Mouse (Mus musculus) embryonic facial prominence, embryonic 14.5 days (tissue): ENCODE data around the gene Alox5ap. TPM values are rescaled to one million over a fixed set of nuclear protein-coding genes. Genes with fewer than 3 reads are reported as not detected.

Experiments used
- ATAC-seq: fragments of 200-750 bp; cut with Nextera tagmentation; 2 replicates; pipeline ENCODE4 v1.8.0; 2017; ENCODE audit warnings: low read depth, moderate number of reproducible peaks, moderate TSS enrichment
- DNase-seq: peaks from one replicate; pipeline ENCODE4 v3.0.0-alpha.2; 2015; ENCODE audit warnings: low spot score
- H3K27ac ChIP-seq: fragments of 300-500 bp; sonication (generic); replicated peaks from 2 replicates; pipeline ENCODE4 v1.5.1; 2014; ENCODE audit warnings: low read depth, mild to moderate bottlenecking, low read length, moderate library complexity
- H3K27me3 ChIP-seq: fragments of 300-500 bp; sonication (generic); replicated peaks from 2 replicates; pipeline ENCODE4 v1.6.1; 2014; ENCODE audit warnings: low read length; ENCODE audit not compliant: control insufficient read depth, insufficient read depth
- H3K36me3 ChIP-seq: fragments of 300-500 bp; sonication (generic); 2 replicates; pipeline ENCODE4 v1.6.1; 2014; ENCODE audit warnings: low read length, mixed read lengths; ENCODE audit not compliant: control insufficient read depth, insufficient read depth
- H3K4me1 ChIP-seq: fragments of 300-500 bp; sonication (generic); 2 replicates; pipeline ENCODE4 v1.6.1; 2014; ENCODE audit warnings: antibody characterized with exemption, low read length; ENCODE audit not compliant: control insufficient read depth, insufficient read depth
- H3K4me2 ChIP-seq: fragments of 300-500 bp; sonication (generic); 2 replicates; pipeline ENCODE4 v1.6.1; 2014; ENCODE audit warnings: low read depth, mild to moderate bottlenecking, low read length, moderate library complexity, mixed read lengths
- H3K4me3 ChIP-seq: fragments of 300-500 bp; sonication (generic); 2 replicates; pipeline ENCODE4 v1.5.1; 2014; ENCODE audit warnings: low read depth, mild to moderate bottlenecking, low read length
- H3K9ac ChIP-seq: fragments of 300-500 bp; sonication (generic); 2 replicates; pipeline ENCODE4 v1.6.1; 2014; ENCODE audit warnings: low read depth, mild to moderate bottlenecking, low read length, moderate library complexity, mixed read lengths
- H3K9me3 ChIP-seq: fragments of 300-500 bp; sonication (generic); 2 replicates; pipeline ENCODE4 v1.6.1; 2016; ENCODE audit warnings: low read length; ENCODE audit not compliant: control insufficient read depth
- WGBS: fragments of 180-500 bp; shearing (Covaris S2); extraction: QIAGEN DNeasy Blood & Tissue Kit; methylation state at CpG from one replicate; pipeline ENCODE4 v1.1.7; 2014; 5-methylcytosine and 5-hydroxymethylcytosine counted together
- polyA plus RNA-seq: library from polyadenylated mRNA; unstranded; fragments of >200 nt; fragmentation: Nextera tagmentation; extraction: Ambion mirVana; gene quantifications from 2 replicates; pipeline ENCODE4 v1.2.1, GENCODE M21; 2014

Gene Alox5ap
- polyA plus RNA-seq, 1 experiment from 2014 or later = 17.4 TPM

DNA sequence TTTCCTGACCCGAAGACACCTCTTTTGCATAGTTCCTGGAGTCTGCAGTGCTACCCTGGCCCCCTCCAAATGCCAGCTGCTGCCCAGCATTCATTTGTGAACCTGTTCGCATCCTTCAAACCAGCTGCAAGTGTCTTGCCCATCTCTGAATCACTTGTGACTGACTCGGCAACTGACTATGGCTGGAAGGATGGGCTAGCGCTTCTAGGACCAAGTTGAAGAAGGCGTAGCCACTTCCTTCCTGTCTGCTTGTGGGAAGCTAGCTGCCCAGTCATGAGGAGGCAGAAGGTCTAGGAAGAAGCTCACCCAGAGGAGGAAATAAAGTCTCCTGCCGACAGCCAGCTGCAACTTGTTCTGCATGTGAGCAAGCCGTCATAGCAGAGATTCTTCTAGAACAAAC, 29.6 kb upstream of the Alox5ap start:
- H3K36me3 ChIP-seq = no peaks in the 10 kb centered on the region
- H3K4me2 ChIP-seq = no peak overlapping the region
- H3K4me1 ChIP-seq = 0 out of 2 replicates have a peak, but pooled peaks cover 4% of the 10 kb centered on the region
- 82% methylated on average over 7 of the region's 7 CpGs for WGBS
- DNase-seq = no peak
- H3K9ac ChIP-seq = no peak overlapping the region
- H3K27ac ChIP-seq = no peak overlapping the region
- ATAC-seq = no peak
- H3K4me3 ChIP-seq = no peak overlapping the region
- no peaks in the 10 kb centered on the region for H3K27me3 ChIP-seq
- H3K9me3 ChIP-seq = no peaks in the 10 kb centered on the region

DNA sequence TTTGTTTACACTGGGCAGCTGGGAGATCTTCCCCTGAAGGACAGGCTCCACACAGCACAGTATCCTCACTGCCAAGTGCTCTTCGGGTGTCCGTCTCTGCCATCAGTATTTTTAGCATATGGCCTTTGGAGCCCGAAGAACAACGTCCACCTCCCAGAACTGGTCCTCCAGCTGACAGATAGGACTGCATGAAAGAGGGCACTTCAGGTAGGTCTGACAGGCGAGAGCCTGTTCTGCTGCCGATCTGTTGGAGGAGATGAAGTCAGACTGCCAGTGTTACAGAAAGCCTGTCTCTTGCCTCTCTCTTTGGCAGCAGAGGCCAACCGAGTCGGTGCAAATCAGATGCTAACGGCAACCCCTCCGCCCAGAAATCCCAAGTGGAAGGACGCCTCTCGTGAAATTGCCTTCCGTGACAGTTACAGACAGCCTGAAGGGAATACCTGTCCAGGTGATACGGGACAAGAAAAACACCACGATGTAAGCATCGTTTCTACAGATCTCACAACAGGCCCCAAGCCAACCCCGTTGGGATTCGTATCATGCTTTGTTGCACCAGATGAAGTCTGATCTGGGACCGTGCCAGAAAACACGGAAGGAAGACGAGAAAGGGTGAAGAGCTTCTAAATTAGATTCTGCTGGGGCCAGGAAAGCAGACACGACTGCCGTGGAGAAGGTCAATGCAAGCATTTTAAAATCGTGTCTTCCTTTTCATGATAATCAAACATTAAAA, 27.2 kb upstream of the Alox5ap start:
- DNase-seq = peak; percentile 28
- no peak for ATAC-seq
- H3K27me3 ChIP-seq = no peaks in the 10 kb centered on the region
- no peak overlapping the region for H3K9ac ChIP-seq
- 0 out of 2 replicates have a peak, but pooled peaks cover 4% of the 10 kb centered on the region for H3K4me1 ChIP-seq
- WGBS = 73% methylated on average over 24 of the region's 24 CpGs
- 0 out of 2 replicates have a peak, but pooled peaks cover 2% of the 10 kb centered on the region for H3K9me3 ChIP-seq
- no peak overlapping the region for H3K4me2 ChIP-seq
- H3K4me3 ChIP-seq = no peak overlapping the region
- no peaks in the 10 kb centered on the region for H3K36me3 ChIP-seq
- no peak overlapping the region for H3K27ac ChIP-seq

- no peak overlapping the region for H3K4me3 ChIP-seq
- no peak overlapping the region for H3K4me2 ChIP-seq
- WGBS = 88% methylated on average over 5 of the region's 5 CpGs
- H3K27me3 ChIP-seq = no peaks in the 10 kb centered on the region
- 0 out of 2 replicates have a peak, but pooled peaks cover 7% of the 10 kb centered on the region for H3K9me3 ChIP-seq
- no peak for ATAC-seq
- no peaks in the 10 kb centered on the region for H3K36me3 ChIP-seq
- no peak overlapping the region for H3K9ac ChIP-seq
- no peak for DNase-seq
- H3K4me1 ChIP-seq = peaks cover 5% of the 10 kb centered on the region; the same call in 1 of the 2 replicates
- H3K27ac ChIP-seq = no peak overlapping the region
These were observed 22.1 kb upstream of the Alox5ap start for GRCm38 (mm10) chr5:149242467-149242866.

DNA sequence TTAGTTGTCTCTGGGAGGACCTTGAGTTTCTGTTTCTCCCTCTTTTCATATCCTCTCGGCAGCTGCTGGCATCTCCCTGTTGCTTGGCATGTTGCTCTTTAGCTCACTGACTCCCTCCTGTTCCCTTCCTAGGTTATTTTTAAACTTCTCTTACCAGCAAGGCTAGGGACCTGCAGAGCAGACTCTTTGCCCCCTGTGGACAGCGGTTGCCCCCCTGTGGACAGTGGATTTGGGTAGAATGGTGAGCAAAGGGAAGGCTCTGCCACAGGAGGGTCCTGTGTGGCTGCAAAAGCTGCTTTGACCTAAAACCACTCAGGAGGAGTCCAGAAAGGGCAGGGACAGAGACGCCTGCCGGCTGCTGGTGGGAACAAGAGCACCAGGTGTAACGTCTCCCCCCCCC, 21.5 kb upstream of the Alox5ap start:
- Histone ChIP-seq H3K4me3 (no peak overlapping the region), H3K4me2 (no peak overlapping the region), H3K4me1 (peaks cover 5% of the 10 kb centered on the region; the same call in 1 of the 2 replicates), H3K27me3 (no peaks in the 10 kb centered on the region), H3K9ac (no peak overlapping the region), H3K27ac (no peak overlapping the region), H3K36me3 (no peaks in the 10 kb centered on the region), H3K9me3 (0 out of 2 replicates have a peak, but pooled peaks cover 7% of the 10 kb centered on the region)
- DNase-seq (no peak), ATAC-seq (no peak)
- 54% methylated on average over 4 of the region's 5 CpGs for WGBS

DNA sequence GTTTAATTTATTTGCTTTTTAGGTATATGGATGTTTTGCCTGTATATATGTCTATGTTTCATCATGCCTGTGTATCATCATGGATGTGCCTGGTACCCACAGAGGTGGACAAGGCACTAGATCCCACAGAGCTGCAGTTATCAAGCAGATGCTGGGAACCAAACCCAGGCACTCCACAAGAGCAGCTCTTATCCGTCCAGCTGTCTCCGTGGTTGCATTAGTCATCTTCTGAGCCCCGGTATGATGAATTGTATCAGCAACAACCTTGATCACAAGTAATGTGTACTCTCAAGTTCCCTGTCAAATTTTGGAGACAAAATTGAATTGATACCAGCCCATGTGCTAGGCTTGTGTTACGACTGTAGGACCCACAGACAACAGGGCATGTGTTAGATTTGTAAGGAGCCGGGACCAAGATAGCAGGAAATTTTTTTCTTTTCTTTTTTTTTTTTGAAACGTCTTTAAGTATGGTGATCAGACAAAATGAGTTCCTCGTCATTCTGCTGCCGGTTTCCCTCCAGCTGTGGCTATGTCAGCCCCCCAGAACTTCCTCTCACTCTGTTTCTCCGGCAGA, 19.1 kb upstream of the Alox5ap start:
- Histone ChIP-seq H3K4me1 (peaks cover 5% of the 10 kb centered on the region; the same call in 1 of the 2 replicates), H3K27ac (peak overlapping the region; percentile 42; the same call in 1 of the 2 replicates), H3K4me3 (peak overlapping the region; percentile 25), H3K9ac (peak overlapping the region; percentile 40; the same call in 1 of the 2 replicates), H3K4me2 (peak overlapping the region; percentile 56), H3K27me3 (no peaks in the 10 kb centered on the region), H3K9me3 (0 out of 2 replicates have a peak, but pooled peaks cover 7% of the 10 kb centered on the region), H3K36me3 (no peaks in the 10 kb centered on the region)
- ATAC-seq = no peak
- WGBS = 25% methylated on average over 9 of the region's 9 CpGs
- DNase-seq = no peak

DNA sequence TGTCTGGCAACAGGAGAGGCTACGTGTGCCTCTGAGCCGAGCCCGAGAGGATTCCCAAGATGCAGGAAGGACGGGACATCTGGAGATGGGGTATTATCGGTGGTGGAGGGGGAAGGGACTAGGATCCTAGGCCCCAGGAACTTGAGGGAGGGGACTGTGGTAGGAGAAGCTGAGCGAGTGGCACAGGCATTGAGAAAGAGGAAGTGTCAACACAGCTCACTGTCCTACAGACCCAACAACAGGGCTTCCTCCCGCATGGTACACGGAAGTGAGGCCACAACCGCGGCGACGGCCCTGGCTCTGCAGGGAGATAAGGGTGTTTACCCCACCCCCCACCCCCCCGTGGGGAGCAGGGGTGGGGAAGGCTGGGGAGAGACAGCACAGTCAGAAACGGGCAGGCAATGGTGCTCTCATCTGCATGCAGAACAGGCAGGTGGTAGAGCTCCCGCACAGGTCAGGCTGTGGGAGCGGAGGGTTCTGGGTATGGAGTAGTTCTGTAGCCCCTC, 18.5 kb upstream of the Alox5ap start:
- WGBS = 9% methylated on average over 13 of the region's 16 CpGs
- peak overlapping the region; percentile 42 for H3K27ac ChIP-seq

DNA sequence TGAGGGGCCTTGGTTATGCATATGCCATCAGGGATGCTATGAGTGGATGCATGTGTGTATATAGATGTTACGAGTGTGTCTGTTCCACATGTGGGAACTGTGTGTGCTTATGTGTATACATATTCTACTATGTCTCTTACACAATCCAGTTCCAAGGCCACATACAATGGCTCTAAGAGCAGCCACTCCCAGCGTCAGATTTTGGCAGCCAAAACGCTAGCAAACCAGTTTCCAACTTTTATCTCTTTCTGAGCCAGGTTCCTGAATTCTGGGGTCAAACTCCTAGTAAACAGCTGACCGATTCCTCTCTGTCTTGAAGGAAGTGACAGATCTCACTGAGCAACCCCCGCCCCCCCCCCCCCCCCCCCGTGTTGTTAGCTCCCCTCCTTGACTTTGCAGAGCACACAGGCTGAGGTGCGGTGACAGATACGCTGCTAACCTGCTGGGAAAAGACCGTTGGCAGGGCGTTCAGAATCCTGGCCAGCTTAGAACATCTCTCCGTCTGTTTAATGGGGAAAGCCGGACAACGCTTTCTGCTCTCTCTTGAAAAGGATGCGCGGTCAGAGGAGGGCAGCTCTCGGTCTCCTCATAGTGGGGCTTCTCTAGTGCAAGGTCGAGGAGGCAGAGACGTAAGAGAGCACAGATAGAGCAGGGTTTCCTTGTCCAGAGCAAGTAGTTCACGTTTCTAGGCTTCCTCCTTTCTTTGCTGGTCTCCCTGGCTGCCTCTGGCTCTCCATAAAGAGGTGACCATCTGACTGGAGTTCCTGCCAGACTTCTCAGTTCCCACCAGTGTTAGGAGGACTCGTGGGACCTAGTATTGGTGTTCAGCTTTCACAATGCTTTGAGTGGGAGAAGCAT, 17.3 kb upstream of the Alox5ap start:
- Histone ChIP-seq H3K9ac (no peak overlapping the region), H3K9me3 (0 out of 2 replicates have a peak, but pooled peaks cover 4% of the 10 kb centered on the region), H3K4me3 (no peak overlapping the region), H3K4me2 (no peak overlapping the region), H3K36me3 (no peaks in the 10 kb centered on the region), H3K27ac (peak overlapping the region; percentile 33; the same call in 1 of the 2 replicates), H3K27me3 (no peaks in the 10 kb centered on the region), H3K4me1 (peaks cover 5% of the 10 kb centered on the region; the same call in 1 of the 2 replicates)
- DNase-seq (peak; percentile 25), ATAC-seq (no peak)
- WGBS = 52% methylated on average over 18 of the region's 20 CpGs

More for the DNA sequence above, 18.5 kb upstream of the Alox5ap start:
- peak; percentile 71 for DNase-seq
- no peaks in the 10 kb centered on the region for H3K27me3 ChIP-seq
- peaks cover 5% of the 10 kb centered on the region; the same call in 1 of the 2 replicates for H3K4me1 ChIP-seq
- peak; percentile 67 for ATAC-seq
- H3K9me3 ChIP-seq = 0 out of 2 replicates have a peak, but pooled peaks cover 6% of the 10 kb centered on the region
- peak overlapping the region; percentile 56 for H3K4me2 ChIP-seq
- peak overlapping the region; percentile 25 for H3K4me3 ChIP-seq
- H3K36me3 ChIP-seq = no peaks in the 10 kb centered on the region
- H3K9ac ChIP-seq = peak overlapping the region; percentile 40

DNA sequence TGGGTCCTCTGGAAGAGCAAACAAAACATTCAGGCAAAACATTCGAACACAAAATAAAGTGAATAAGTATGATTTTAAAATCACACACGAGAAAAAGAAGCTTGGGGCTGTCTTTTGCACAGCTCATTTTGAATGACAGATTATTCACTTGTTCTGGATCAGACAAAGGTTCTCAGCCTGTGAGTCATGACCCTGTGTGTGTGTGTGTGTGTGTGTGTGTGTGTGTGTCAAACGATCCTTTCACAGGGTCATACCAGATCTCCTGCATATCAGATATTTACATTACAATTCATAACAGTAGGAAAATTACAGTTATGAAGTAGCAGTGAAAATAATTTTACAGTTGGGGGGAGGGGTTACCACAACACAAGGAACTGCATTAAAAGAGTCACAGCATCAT, 12.3 kb upstream of the Alox5ap start:
- H3K9me3 ChIP-seq = no peaks in the 10 kb centered on the region
- H3K9ac ChIP-seq = no peak overlapping the region
- DNase-seq = no peak
- WGBS = 81% methylated on average over 3 of the region's 3 CpGs
- ATAC-seq = no peak
- no peak overlapping the region for H3K27ac ChIP-seq
- H3K36me3 ChIP-seq = no peaks in the 10 kb centered on the region
- no peaks in the 10 kb centered on the region for H3K4me1 ChIP-seq
- H3K27me3 ChIP-seq = no peaks in the 10 kb centered on the region
- no peak overlapping the region for H3K4me3 ChIP-seq
- H3K4me2 ChIP-seq = no peak overlapping the region
